Mouse (Mus musculus) limb, embryonic 11.5 days (tissue): ENCODE measurements around the gene Lrch3. TPM values are rescaled to one million over a fixed set of nuclear protein-coding genes. Genes with fewer than 3 reads are reported as not detected.
"Not testable (repeated sequence)": the region's sequence is repeated elsewhere in the genome, so short reads cannot be mapped to it uniquely, and the experiment has no call there.

ENCODE experiments used
- ATAC-seq: fragments of 200-750 bp; cut with Nextera tagmentation; 2 replicates; pipeline ENCODE4 v1.8.0; 2017; ENCODE audit warnings: low read depth; ENCODE audit not compliant: insufficient number of reproducible peaks, low FRiP score, low TSS enrichment
- DNase-seq: peaks from one replicate; pipeline ENCODE4 v3.0.0-alpha.2; 2015; ENCODE audit warnings: low spot score
- H3K27ac ChIP-seq: fragments of 300-500 bp; sonication (generic); replicated peaks from 2 replicates; pipeline ENCODE4 v1.5.1; 2014; ENCODE audit warnings: low read depth, mild to moderate bottlenecking, low read length
- H3K27me3 ChIP-seq: fragments of 300-500 bp; sonication (generic); 2 replicates; pipeline ENCODE4 v1.6.1; 2014; ENCODE audit warnings: mild to moderate bottlenecking, low read length, mixed read lengths; ENCODE audit not compliant: control insufficient read depth, insufficient read depth
- H3K36me3 ChIP-seq: fragments of 300-500 bp; sonication (generic); 2 replicates; pipeline ENCODE4 v1.6.1; 2014; ENCODE audit warnings: mild to moderate bottlenecking, low read length, moderate library complexity, mixed read lengths; ENCODE audit not compliant: control insufficient read depth, insufficient read depth
- H3K4me1 ChIP-seq: fragments of 300-500 bp; sonication (generic); 2 replicates; pipeline ENCODE4 v1.6.1; 2014; ENCODE audit warnings: low read length, mixed read lengths; ENCODE audit not compliant: control insufficient read depth, insufficient read depth
- H3K4me2 ChIP-seq: fragments of 300-500 bp; sonication (generic); 2 replicates; pipeline ENCODE4 v1.6.1; 2014; ENCODE audit warnings: low read depth, mild to moderate bottlenecking, moderate library complexity; ENCODE audit not compliant: severe bottlenecking
- H3K4me3 ChIP-seq: fragments of 300-500 bp; sonication (generic); 2 replicates; pipeline ENCODE4 v1.5.1; 2014; ENCODE audit warnings: low read depth, low read length
- H3K9ac ChIP-seq: fragments of 300-500 bp; sonication (generic); 2 replicates; pipeline ENCODE4 v1.6.1; 2014; ENCODE audit warnings: mild to moderate bottlenecking, low read length
- H3K9me3 ChIP-seq: fragments of 300-500 bp; sonication (generic); 2 replicates; pipeline ENCODE4 v1.6.1; 2016; ENCODE audit warnings: low read length; ENCODE audit not compliant: control insufficient read depth
- WGBS: fragments of 180-500 bp; shearing (Covaris S2); extraction: QIAGEN DNeasy Blood & Tissue Kit; methylation state at CpG from one replicate; pipeline ENCODE4 v1.1.7; 2014; 5-methylcytosine and 5-hydroxymethylcytosine counted together
- polyA plus RNA-seq: library from polyadenylated mRNA; unstranded; fragments of >200 nt; fragmentation: Nextera tagmentation; extraction: Ambion mirVana; gene quantifications from 2 replicates; pipeline ENCODE4 v1.2.1, GENCODE M21; 2014

The Lrch3 gene
- polyA plus RNA-seq = 31.3 and 38.1 TPM in 2 replicates

- no peaks in the 10 kb centered on the region for H3K36me3 ChIP-seq
- DNase-seq = peak; percentile 98
- peak; percentile 82 for ATAC-seq
- no peaks in the 10 kb centered on the region for H3K27me3 ChIP-seq
- H3K9ac ChIP-seq = peak within 1 kb of the TSS; percentile 95
- peak within 1 kb of the TSS; percentile 99 for H3K4me3 ChIP-seq
- no peaks in the 10 kb centered on the region for H3K9me3 ChIP-seq
- peak within 1 kb of the TSS; percentile 64 for H3K4me2 ChIP-seq
- H3K27ac ChIP-seq = peak within 1 kb of the TSS; percentile 62; the same call in 1 of the 2 replicates
- WGBS = under 1% methylated on average over 75 of the region's 85 CpGs
- H3K4me1 ChIP-seq = 0 out of 2 replicates have a peak, but pooled peaks cover 2% of the 10 kb centered on the region
Observed at GRCm38 (mm10) chr16:32913937-32914881, at the start of gene Lrch3. TSS of gene Lrch3 (plus strand) at chr16:32914100.

- H3K36me3 ChIP-seq = no peaks in the 10 kb centered on the region
- 0 out of 2 replicates have a peak, but pooled peaks cover 2% of the 10 kb centered on the region for H3K4me1 ChIP-seq
- no peaks in the 10 kb centered on the region for H3K9me3 ChIP-seq
- H3K27me3 ChIP-seq = no peaks in the 10 kb centered on the region
- H3K27ac ChIP-seq = no peak overlapping the region
- no peak overlapping the region for H3K4me2 ChIP-seq
- no peak for ATAC-seq
- WGBS = 95% methylated on average over 4 of the region's 4 CpGs
- H3K9ac ChIP-seq = no peak overlapping the region
- DNase-seq = no peak
- no peak overlapping the region for H3K4me3 ChIP-seq
Observed at GRCm38 (mm10) chr16:32865401-32865800, 48.5 kb upstream of the Lrch3 start.

- Histone ChIP-seq H3K9me3 (no peaks in the 10 kb centered on the region), H3K9ac (no peak overlapping the region), H3K4me2 (no peak overlapping the region), H3K4me3 (no peak overlapping the region), H3K36me3 (no peaks in the 10 kb centered on the region), H3K27me3 (no peaks in the 10 kb centered on the region), H3K27ac (no peak overlapping the region), H3K4me1 (0 out of 2 replicates have a peak, but pooled peaks cover 2% of the 10 kb centered on the region)
- DNase-seq = no peak
- 89% methylated on average over 5 of the region's 5 CpGs for WGBS
- no peak for ATAC-seq
Observed at GRCm38 (mm10) chr16:32866713-32867112, 47.2 kb upstream of the Lrch3 start.

- H3K27ac ChIP-seq = no peak overlapping the region
Observed at GRCm38 (mm10) chr16:32867919-32868552, 45.9 kb upstream of the Lrch3 start.

GRCm38 (mm10) chr16:32870231-32870630 is 43.7 kb upstream of the Lrch3 start:
- Histone ChIP-seq H3K4me2 (no peak overlapping the region), H3K27me3 (no peaks in the 10 kb centered on the region), H3K4me1 (0 out of 2 replicates have a peak, but pooled peaks cover 2% of the 10 kb centered on the region), H3K36me3 (no peaks in the 10 kb centered on the region), H3K27ac (no peak overlapping the region), H3K9me3 (no peaks in the 10 kb centered on the region), H3K9ac (no peak overlapping the region), H3K4me3 (no peak overlapping the region)
- WGBS = 75% methylated on average over 5 of the region's 5 CpGs
- no peak for DNase-seq
- ATAC-seq = no peak

More at GRCm38 (mm10) chr16:32867919-32868552, 45.9 kb upstream of the Lrch3 start:
- Histone ChIP-seq H3K4me2 (peak overlapping the region; percentile 92), H3K9ac (peak overlapping the region; percentile 76), H3K4me1 (0 out of 2 replicates have a peak, but pooled peaks cover 2% of the 10 kb centered on the region), H3K4me3 (peak overlapping the region; percentile 89), H3K9me3 (no peaks in the 10 kb centered on the region), H3K27me3 (no peaks in the 10 kb centered on the region), H3K36me3 (no peaks in the 10 kb centered on the region)
- peak; percentile 91 for DNase-seq
- ATAC-seq = peak; percentile 97
- WGBS = under 1% methylated on average over 35 of the region's 35 CpGs

GRCm38 (mm10) chr16:32873366-32873765 is 40.5 kb upstream of the Lrch3 start:
- Histone ChIP-seq H3K9me3 (no peaks in the 10 kb centered on the region), H3K36me3 (no peaks in the 10 kb centered on the region), H3K27me3 (no peaks in the 10 kb centered on the region), H3K4me1 (no peaks in the 10 kb centered on the region), H3K4me2 (no peak overlapping the region), H3K4me3 (no peak overlapping the region), H3K27ac (no peak overlapping the region), H3K9ac (no peak overlapping the region)
- ATAC-seq (no peak), DNase-seq (no peak)
- WGBS = 65% methylated on average over 3 of the region's 3 CpGs

GRCm38 (mm10) chr16:32875281-32875680 is 38.6 kb upstream of the Lrch3 start:
- H3K4me2 ChIP-seq, H3K27ac ChIP-seq, ATAC-seq, H3K27me3 ChIP-seq, H3K4me1 ChIP-seq, H3K36me3 ChIP-seq, H3K4me3 ChIP-seq, H3K9me3 ChIP-seq, DNase-seq, H3K9ac ChIP-seq: not testable (repeated sequence)
- WGBS = 64% methylated on average over 1 of the region's 1 CpGs

GRCm38 (mm10) chr16:32875847-32876246 is 38.1 kb upstream of the Lrch3 start:
- Histone ChIP-seq H3K9ac (no peak overlapping the region), H3K4me2 (no peak overlapping the region), H3K36me3 (no peaks in the 10 kb centered on the region), H3K27ac (no peak overlapping the region), H3K4me1 (peaks cover 4% of the 10 kb centered on the region; the same call in 1 of the 2 replicates), H3K4me3 (no peak overlapping the region), H3K27me3 (no peaks in the 10 kb centered on the region), H3K9me3 (no peaks in the 10 kb centered on the region)
- no peak for DNase-seq
- 94% methylated on average over 3 of the region's 3 CpGs for WGBS
- ATAC-seq = no peak
